ENCODE assay signal across 8 mouse cellular contexts in the genomic region with DNA sequence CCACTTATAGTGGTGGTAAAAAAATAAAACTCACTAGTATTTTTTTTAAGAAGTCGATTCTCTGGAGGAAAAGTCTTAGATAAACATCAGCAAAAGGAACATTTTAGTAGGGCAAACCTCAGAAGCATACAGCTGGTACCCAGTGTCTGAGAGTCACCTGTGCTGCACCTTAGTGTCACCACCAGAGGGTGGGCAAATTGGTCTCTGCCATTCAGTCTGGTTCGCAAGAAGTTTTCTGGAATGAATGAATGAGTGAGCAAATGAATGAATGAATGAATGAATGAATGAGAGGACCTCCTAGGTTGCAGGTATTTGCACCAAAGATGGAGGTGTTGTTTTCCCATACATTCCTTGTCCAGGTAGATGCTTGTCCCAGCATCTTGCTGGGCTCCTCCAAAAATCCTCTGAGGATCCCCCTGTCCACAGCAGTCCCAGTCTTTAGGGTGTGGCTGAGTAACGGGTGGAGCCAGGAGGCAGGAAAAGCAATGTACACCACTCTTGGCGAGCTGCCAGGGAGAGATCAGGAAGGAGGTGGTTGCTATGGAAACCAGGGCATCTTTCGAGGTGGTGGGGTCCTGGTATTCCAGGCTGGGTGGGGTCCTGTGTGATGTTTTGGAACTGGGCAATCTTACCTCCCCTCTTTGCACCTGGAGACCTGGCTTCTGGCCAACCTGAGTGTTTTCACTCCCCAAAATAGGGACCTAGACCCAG. TPM values are rescaled to one million over a fixed set of nuclear protein-coding genes. Genes with fewer than 3 reads are reported as not detected.
DNase-seq lines count a peak whose midpoint lies in the region; ATAC-seq lines count a peak whose summit lies in the region.

No protein-coding gene starts in this region.

- H3K9ac ChIP-seq in kidney, embryonic 16.5 days (replicated peaks; ENCODE audit: low read length), result no peak overlapping the region
- no peak overlapping the region for H3K9ac ChIP-seq in midbrain, embryonic 12.5 days (replicated peaks)

- no peaks in the 10 kb centered on the region for H3K9me3 ChIP-seq in kidney, embryonic 16.5 days (ENCODE audit: low read length)
- H3K9me3 ChIP-seq in hindbrain, embryonic 10.5 days, result no peaks in the 10 kb centered on the region
- H3K9me3 ChIP-seq in midbrain, embryonic 12.5 days, result no peaks in the 10 kb centered on the region

- peaks cover 36% of the 10 kb centered on the region for H3K4me1 ChIP-seq in kidney, embryonic 16.5 days (ENCODE audit: insufficient read depth, low read length)
- H3K4me1 ChIP-seq in hindbrain, embryonic 10.5 days (replicated peaks), result peaks cover 50% of the 10 kb centered on the region
- peaks cover 46% of the 10 kb centered on the region for H3K4me1 ChIP-seq in midbrain, embryonic 12.5 days

- no peak for ATAC-seq in kidney, embryonic 16.5 days (ENCODE audit: low FRiP score, low TSS enrichment)
- no peak for ATAC-seq in midbrain, embryonic 12.5 days (ENCODE audit: low FRiP score, low read depth)

- H3K27ac ChIP-seq in kidney, embryonic 16.5 days (ENCODE audit: low read length), result no peak overlapping the region
- no peak overlapping the region for H3K27ac ChIP-seq in hindbrain, embryonic 10.5 days
- H3K27ac ChIP-seq in midbrain, embryonic 12.5 days (replicated peaks), result no peak overlapping the region

- no peaks in the 10 kb centered on the region for H3K36me3 ChIP-seq in kidney, embryonic 16.5 days (ENCODE audit: insufficient read depth, low read length)
- H3K36me3 ChIP-seq in hindbrain, embryonic 10.5 days, result no peaks in the 10 kb centered on the region
- H3K36me3 ChIP-seq in midbrain, embryonic 12.5 days, result no peaks in the 10 kb centered on the region

- 16% methylated on average over 5 of the region's 5 CpGs for WGBS in kidney, embryonic 16.5 days
- WGBS in hindbrain, embryonic 10.5 days, result 24% methylated on average over 5 of the region's 5 CpGs
- 19% methylated on average over 5 of the region's 5 CpGs for WGBS in midbrain, embryonic 12.5 days

- H3K4me3 ChIP-seq in kidney, embryonic 16.5 days (ENCODE audit: low read length), result peak overlapping the region; percentile 8
- H3K4me3 ChIP-seq in hindbrain, embryonic 10.5 days, result peak overlapping the region; percentile 38; the same call in 1 of the 2 replicates
- peak overlapping the region; percentile 37 for H3K4me3 ChIP-seq in midbrain, embryonic 12.5 days

- H3K4me2 ChIP-seq in kidney, embryonic 16.5 days (replicated peaks; ENCODE audit: low read depth, low read length), result peak overlapping the region; percentile 37; the same call in 1 of the 2 replicates
- peak overlapping the region; percentile 55 for H3K4me2 ChIP-seq in midbrain, embryonic 12.5 days (replicated peaks)

- DNase-seq in kidney, adult 8-10 months, result no peak
- peak; percentile 82 for DNase-seq in cerebellum, adult 9-11 months
- no peak for DNase-seq in hindbrain, embryonic 10.5 days (ENCODE audit: low spot score)
- no peak for DNase-seq in natural killer cell, adult 2 months (ENCODE audit: low spot score in 2 of 2)
- no peak for DNase-seq in gastrocnemius, adult 8-10 months (ENCODE audit: low spot score in 2 of 2)
- no peak for DNase-seq in spleen, adult 18-20 months

- peaks cover 64% of the 10 kb centered on the region for H3K27me3 ChIP-seq in kidney, embryonic 16.5 days (ENCODE audit: insufficient read depth, low read length)
- peaks cover 89% of the 10 kb centered on the region for H3K27me3 ChIP-seq in hindbrain, embryonic 10.5 days (ENCODE audit: insufficient read depth, poor library complexity, severe bottlenecking)
- peaks cover 82% of the 10 kb centered on the region for H3K27me3 ChIP-seq in midbrain, embryonic 12.5 days

RNA-seq across cellular contexts. Expression of gene Fxyd7, which starts 2.0 kb away (rescaled TPM):
- 11.1 and 11.4 TPM in 2 replicates for polyA plus RNA-seq in kidney, embryonic 16.5 days (2015; fragmentation: Nextera tagmentation; extraction: Ambion mirVana)
- polyA plus RNA-seq in hindbrain, embryonic 10.5 days (2016; fragmentation: Nextera tagmentation; extraction: Ambion mirVana), result 1.4 and 7.6 TPM in 2 replicates
- polyA plus RNA-seq in midbrain, embryonic 12.5 days (2016; fragmentation: Nextera tagmentation; extraction: Ambion mirVana), result 10.0 and 11.5 TPM in 2 replicates
- 1 to 10 TPM in 2 of 4 experiments, under 1 TPM in 1, not detected in 1; 0.99 to 1.3 (median 1.3) TPM for total RNA-seq in gastrocnemius, adult 8-10 months (2022)

RNA-seq across cellular contexts. Expression of gene Fxyd5, which starts 7.0 kb away (rescaled TPM):
- polyA plus RNA-seq in kidney, embryonic 16.5 days (2015; fragmentation: Nextera tagmentation; extraction: Ambion mirVana), result 32.6 and 34.0 TPM in 2 replicates
- 11.6 and 14.7 TPM in 2 replicates for polyA plus RNA-seq in hindbrain, embryonic 10.5 days (2016; fragmentation: Nextera tagmentation; extraction: Ambion mirVana)
- 8.7 and 13.2 TPM in 2 replicates for polyA plus RNA-seq in midbrain, embryonic 12.5 days (2016; fragmentation: Nextera tagmentation; extraction: Ambion mirVana)
- 1 to 10 TPM; 4.7 to 8.7 (median 6.1) TPM for total RNA-seq in gastrocnemius, adult 8-10 months (2022)

RNA-seq across cellular contexts. Expression of gene Fxyd1, which starts 7.7 kb away (rescaled TPM):
- polyA plus RNA-seq in kidney, embryonic 16.5 days (2015; fragmentation: Nextera tagmentation; extraction: Ambion mirVana), result 45.7 and 48.3 TPM in 2 replicates
- 14.0 and 17.1 TPM in 2 replicates for polyA plus RNA-seq in hindbrain, embryonic 10.5 days (2016; fragmentation: Nextera tagmentation; extraction: Ambion mirVana)
- 8.9 and 10.3 TPM in 2 replicates for polyA plus RNA-seq in midbrain, embryonic 12.5 days (2016; fragmentation: Nextera tagmentation; extraction: Ambion mirVana)
- 100 to 1,000 TPM; 556 to 826 (median 679) TPM for total RNA-seq in gastrocnemius, adult 8-10 months (2022)

RNA-seq across cellular contexts. Expression of gene Lgi4, which starts 9.9 kb away (rescaled TPM):
- polyA plus RNA-seq in kidney, embryonic 16.5 days (2015; fragmentation: Nextera tagmentation; extraction: Ambion mirVana), result 0.32 and 0.33 TPM in 2 replicates
- 2.3 and 6.3 TPM in 2 replicates for polyA plus RNA-seq in hindbrain, embryonic 10.5 days (2016; fragmentation: Nextera tagmentation; extraction: Ambion mirVana)
- 0.54 and 0.55 TPM in 2 replicates for polyA plus RNA-seq in midbrain, embryonic 12.5 days (2016; fragmentation: Nextera tagmentation; extraction: Ambion mirVana)
- 1 to 10 TPM; 1.4 to 3.5 (median 2.3) TPM for total RNA-seq in gastrocnemius, adult 8-10 months (2022)

RNA-seq across cellular contexts. Expression of gene Fxyd3, which starts 27.2 kb away (rescaled TPM):
- polyA plus RNA-seq in kidney, embryonic 16.5 days (2015; fragmentation: Nextera tagmentation; extraction: Ambion mirVana), result 15.0 and 19.0 TPM in 2 replicates
- polyA plus RNA-seq in hindbrain, embryonic 10.5 days (2016; fragmentation: Nextera tagmentation; extraction: Ambion mirVana), result 7.9 and 10.8 TPM in 2 replicates
- 1.4 and 1.7 TPM in 2 replicates for polyA plus RNA-seq in midbrain, embryonic 12.5 days (2016; fragmentation: Nextera tagmentation; extraction: Ambion mirVana)
- total RNA-seq in gastrocnemius, adult 8-10 months (2022), result 1 to 10 TPM in 2 of 4 experiments, under 1 TPM in 2; 0.77 to 1.3 (median 0.92) TPM
